Comparison of ENCODE assay signal across 17 mouse cellular contexts in genomic region chr5:134271421-134271820, GRCm38 (mm10). TPM values are rescaled to one million over a fixed set of nuclear protein-coding genes. Genes with fewer than 3 reads are reported as not detected.
DNase-seq lines count a peak whose midpoint lies in the region; ATAC-seq and TF ChIP-seq lines count a peak whose summit lies in the region.
"Had no signal": no experiment of that assay in that cellular context is flagged by ENCODE, and none has a peak within 500 bp of the region (broad histone marks: within the 10 kb centered on the region; RNA-seq: fewer than 3 reads in every experiment).

No protein-coding gene starts in this region.

- no peak overlapping the region for H3K4me2 ChIP-seq in kidney, embryonic 16.5 days (replicated peaks; ENCODE audit: low read depth, low read length)
- no peak overlapping the region for H3K4me2 ChIP-seq in midbrain, embryonic 16.5 days (ENCODE audit: low read length)
- H3K4me2 ChIP-seq: embryonic facial prominence, embryonic 12.5 days; heart, embryonic 12.5 days; hindbrain, embryonic 15.5 days had no signal

- H3K36me3 ChIP-seq in kidney, adult 2 months (ENCODE audit: control insufficient read depth, insufficient read depth, low read length) = peaks cover 3% of the 10 kb centered on the region; the same call in 1 of the 2 replicates
- H3K36me3 ChIP-seq in kidney, embryonic 16.5 days (ENCODE audit: insufficient read depth, low read length) = peaks cover 78% of the 10 kb centered on the region
- H3K36me3 ChIP-seq in midbrain, embryonic 16.5 days (ENCODE audit: control insufficient read depth, insufficient read depth, low read length) = peaks cover 29% of the 10 kb centered on the region; the same call in 1 of the 2 replicates

- H3K4me1 ChIP-seq in kidney, adult 2 months (ENCODE audit: control insufficient read depth, insufficient read depth, low read length) = peaks cover 31% of the 10 kb centered on the region
- H3K4me1 ChIP-seq in kidney, embryonic 16.5 days (ENCODE audit: insufficient read depth, low read length) = no peaks in the 10 kb centered on the region
- no peaks in the 10 kb centered on the region for H3K4me1 ChIP-seq in midbrain, embryonic 16.5 days (ENCODE audit: control insufficient read depth, insufficient read depth, low read length)
- H3K4me1 ChIP-seq: embryonic facial prominence, embryonic 12.5 days; heart, embryonic 12.5 days; hindbrain, embryonic 15.5 days had no signal

- 0 out of 2 replicates have a peak, but pooled peaks have one; percentile 37 for ATAC-seq in kidney, embryonic 16.5 days (ENCODE audit: low FRiP score, low TSS enrichment)
- ATAC-seq in midbrain, embryonic 16.5 days = no peak
- ATAC-seq: forebrain, embryonic 16.5 days had no signal

- DNase-seq in heart, adult 11 months = peak; percentile 85
- no peak for DNase-seq in heart, postnatal 14 days
- peak; percentile 89 for DNase-seq in kidney, adult 2 months
- peak; percentile 72 to 89 for DNase-seq in kidney, postnatal 25 days
- no peak for DNase-seq in gastrocnemius, postnatal 10 days
- DNase-seq in cerebellum, adult 11 months = no peak
- DNase-seq: adrenal gland, postnatal 14 days; cerebellum, adult 2 months; cerebellum, postnatal 14 days; gastrocnemius, postnatal 14 days; heart, postnatal 36 days had no signal

- H3K9me3 ChIP-seq in kidney, embryonic 16.5 days (ENCODE audit: low read length) = no peaks in the 10 kb centered on the region
- H3K9me3 ChIP-seq in midbrain, embryonic 16.5 days (replicated peaks; ENCODE audit: control insufficient read depth, low read length, poor library complexity, severe bottlenecking) = no peaks in the 10 kb centered on the region
- H3K9me3 ChIP-seq: embryonic facial prominence, embryonic 12.5 days; heart, embryonic 12.5 days; hindbrain, embryonic 15.5 days had no signal

- intact Hi-C loops in heart, postnatal 14 days (cut with DNase I) = loop anchor here (5.0 kb wide), 1 partner anchor 71 kb away; no protein-coding TSS in a partner anchor

- TF ChIP-seq CTCF in kidney, adult 2 months (conservative IDR thresholded peaks at IDR 0.05; ENCODE audit: insufficient read depth, insufficient read length, low read depth, low read length) = no peak

- no peak overlapping the region for H3K9ac ChIP-seq in kidney, embryonic 16.5 days (replicated peaks; ENCODE audit: low read length)
- H3K9ac ChIP-seq in midbrain, embryonic 16.5 days (ENCODE audit: low read depth, low read length) = no peak overlapping the region
- H3K9ac ChIP-seq: embryonic facial prominence, embryonic 12.5 days; heart, embryonic 12.5 days; hindbrain, embryonic 15.5 days had no signal

- no peaks in the 10 kb centered on the region for H3K27me3 ChIP-seq in kidney, adult 2 months (replicated peaks; ENCODE audit: control insufficient read depth, insufficient read depth, low read length)
- no peaks in the 10 kb centered on the region for H3K27me3 ChIP-seq in kidney, embryonic 16.5 days (ENCODE audit: insufficient read depth, low read length)
- H3K27me3 ChIP-seq in midbrain, embryonic 16.5 days (ENCODE audit: control insufficient read depth, insufficient read depth, low read depth, low read length) = no peaks in the 10 kb centered on the region
- H3K27me3 ChIP-seq: embryonic facial prominence, embryonic 12.5 days; heart, embryonic 12.5 days; hindbrain, embryonic 15.5 days had no signal

- peak overlapping the region; percentile 68 for H3K27ac ChIP-seq in kidney, adult 2 months (ENCODE audit: insufficient read depth, low read depth, low read length)
- no peak overlapping the region for H3K27ac ChIP-seq in kidney, embryonic 16.5 days (ENCODE audit: low read length)
- H3K27ac ChIP-seq in midbrain, embryonic 16.5 days (ENCODE audit: low read length) = no peak overlapping the region
- H3K27ac ChIP-seq: embryonic facial prominence, embryonic 12.5 days; hindbrain, embryonic 15.5 days had no signal

- no peak for TF ChIP-seq POLR2A in kidney, adult 2 months (IDR thresholded peaks at IDR 0.05; ENCODE audit: low read depth, low read length)

- WGBS in kidney, adult 2 months = 53% methylated on average over 11 of the region's 11 CpGs
- 84% methylated on average over 11 of the region's 11 CpGs for WGBS in kidney, embryonic 16.5 days
- 80% methylated on average over 11 of the region's 11 CpGs for WGBS in midbrain, embryonic 16.5 days

- H3K4me3 ChIP-seq in kidney, adult 2 months (ENCODE audit: insufficient read depth, low read depth, low read length) = no peak overlapping the region
- H3K4me3 ChIP-seq in kidney, embryonic 16.5 days (ENCODE audit: low read length) = no peak overlapping the region
- no peak overlapping the region for H3K4me3 ChIP-seq in midbrain, embryonic 16.5 days (ENCODE audit: low read depth, low read length)
- H3K4me3 ChIP-seq: embryonic facial prominence, embryonic 12.5 days; heart, embryonic 12.5 days; hindbrain, embryonic 15.5 days had no signal

RNA-seq across cellular contexts. Expression of gene Ncf1, which starts 42.0 kb away (rescaled TPM):
- total RNA-seq in heart, postnatal 14 days (2021) = 1 to 10 TPM; 6.0 to 7.1 TPM
- polyA plus RNA-seq in kidney, adult 2 months (2012; rRNA removed) = 2.6 and 6.7 TPM in 2 replicates
- 2.5 and 4.2 TPM in 2 replicates for polyA plus RNA-seq in kidney, embryonic 16.5 days (2015; fragmentation: Nextera tagmentation; extraction: Ambion mirVana)
- 2.5 and 2.7 TPM in 2 replicates for polyA plus RNA-seq in midbrain, embryonic 16.5 days (2015; fragmentation: Nextera tagmentation; extraction: Ambion mirVana)
- 1 to 10 TPM; 3.4 to 4.7 TPM for total RNA-seq in gastrocnemius, postnatal 10 days (2021)

RNA-seq across cellular contexts. Expression of gene Gtf2i, which starts 43.1 kb away (rescaled TPM):
- 100 to 1,000 TPM; 188 to 204 TPM for total RNA-seq in heart, postnatal 14 days (2021)
- polyA plus RNA-seq in kidney, adult 2 months (2012; rRNA removed) = 86.4 and 103 TPM in 2 replicates
- 179 and 192 TPM in 2 replicates for polyA plus RNA-seq in kidney, embryonic 16.5 days (2015; fragmentation: Nextera tagmentation; extraction: Ambion mirVana)
- 133 and 164 TPM in 2 replicates for polyA plus RNA-seq in midbrain, embryonic 16.5 days (2015; fragmentation: Nextera tagmentation; extraction: Ambion mirVana)
- 100 to 1,000 TPM; 131 to 156 TPM for total RNA-seq in gastrocnemius, postnatal 10 days (2021)

Comparison
In these comparisons a context has a peak if more than half of its experiments do, and no peak if none do; other contexts are left out.
1. DNase-seq: peak in heart, adult 11 months (single experiment), kidney, adult 2 months (single experiment) and kidney, postnatal 25 days (2 of 2); none in heart, postnatal 14 days (0 of 2), gastrocnemius, postnatal 10 days (single experiment) and cerebellum, adult 11 months (single experiment).